Mouse (Mus musculus) testis, adult 2 months (tissue): ENCODE measurements at regions not wholly inside any gene's neighbourhood (a gene's known extent, or its start where the extent isn't known, plus 50 kb on each side); places are given as distances from the start of the nearest gene placed in this dataset.

ENCODE experiments used
- CTCF ChIP-seq: fragments of 200-500 bp; IDR thresholded peaks from 2 replicates; pipeline ENCODE4 v1.5.1; 2012; ENCODE audit warnings: low read depth, mild to moderate bottlenecking, inconsistent platforms, low read length, moderate library complexity; ENCODE audit not compliant: control insufficient read depth, insufficient read depth, insufficient replicate concordance
- POLR2A ChIP-seq: fragments of 200-500 bp; IDR thresholded peaks from 2 replicates; pipeline ENCODE4 v1.6.1; 2012; ENCODE audit warnings: low read depth, mild to moderate bottlenecking, inconsistent platforms, low read length, moderate library complexity; ENCODE audit not compliant: control insufficient read depth

- TF ChIP-seq CTCF (no peak), POLR2A (no peak)
Measured at GRCm38 (mm10) chr3:121886309-121886708, 66.0 kb upstream of the Arhgap29 start.
